In genomic region chr19:5475069-5475714, GRCm38 (mm10) we compare ENCODE assay signal across 8 mouse cellular contexts. TPM values are rescaled to one million over a fixed set of nuclear protein-coding genes. Genes with fewer than 3 reads are reported as not detected.
A peak's percentile ranks its signal among the peaks of the same experiment; 100 is the strongest.
DNase-seq lines count a peak whose midpoint lies in the region; ATAC-seq and TF ChIP-seq lines count a peak whose summit lies in the region.

No protein-coding gene starts in this region.

- peak overlapping the region; percentile 76 for H3K9ac ChIP-seq in lung, embryonic 14.5 days
- peak overlapping the region; percentile 76 for H3K9ac ChIP-seq in hindbrain, embryonic 12.5 days
- peak overlapping the region; percentile 76 for H3K9ac ChIP-seq in midbrain, embryonic 14.5 days (replicated peaks; ENCODE audit: low read length)

- intact Hi-C loops in left cerebral cortex, postnatal 4 days (cut with DNase I) = no loop called here

- no peaks in the 10 kb centered on the region for H3K9me3 ChIP-seq in lung, embryonic 14.5 days (ENCODE audit: low read depth, low read length)
- no peaks in the 10 kb centered on the region for H3K9me3 ChIP-seq in hindbrain, embryonic 12.5 days (replicated peaks)
- H3K9me3 ChIP-seq in midbrain, embryonic 14.5 days (ENCODE audit: control insufficient read depth, low read length) = no peaks in the 10 kb centered on the region

- H3K27me3 ChIP-seq in lung, embryonic 14.5 days (ENCODE audit: insufficient read depth, low read length) = peaks cover under 1% of the 10 kb centered on the region; the same call in 1 of the 2 replicates
- H3K27me3 ChIP-seq in hindbrain, embryonic 12.5 days = no peaks in the 10 kb centered on the region; the same call in 1 of the 2 replicates
- no peaks in the 10 kb centered on the region for H3K27me3 ChIP-seq in midbrain, embryonic 14.5 days (ENCODE audit: control insufficient read depth, insufficient read depth, low read length)

- peak; percentile 39 for DNase-seq in lung, embryonic 14.5 days
- DNase-seq in lung, adult 18-20 months = no peak
- peak; percentile 44 to 58 for DNase-seq in cerebellum, postnatal 36 days
- DNase-seq in midbrain, embryonic 14.5 days = no peak
- DNase-seq in urinary bladder, adult 2 months (ENCODE audit: low spot score) = no peak
- no peak for DNase-seq in left cerebral cortex, postnatal 4 days

- ATAC-seq in lung, embryonic 14.5 days (ENCODE audit: insufficient read depth) = peak; percentile 20; the same call in 1 of the 2 replicates
- 0 out of 2 replicates have a peak, but pooled peaks have one; percentile 4 for ATAC-seq in hindbrain, embryonic 12.5 days (ENCODE audit: low FRiP score)
- ATAC-seq in midbrain, embryonic 14.5 days (ENCODE audit: low FRiP score, low TSS enrichment) = 0 out of 2 replicates have a peak, but pooled peaks have one; percentile 3
- ATAC-seq in erythroid progenitor cell, adult 5-6 weeks (replicated peaks; ENCODE audit: low FRiP score, poor library complexity, severe bottlenecking) = no peak

- H3K36me3 ChIP-seq in lung, embryonic 14.5 days (ENCODE audit: insufficient read depth) = peaks cover 37% of the 10 kb centered on the region
- H3K36me3 ChIP-seq in hindbrain, embryonic 12.5 days = peaks cover 15% of the 10 kb centered on the region
- peaks cover 4% of the 10 kb centered on the region; the same call in 1 of the 2 replicates for H3K36me3 ChIP-seq in midbrain, embryonic 14.5 days (ENCODE audit: control insufficient read depth, insufficient read depth, low read length)

- peak overlapping the region; percentile 64 for H3K4me3 ChIP-seq in lung, embryonic 14.5 days (ENCODE audit: low read depth, low read length)
- H3K4me3 ChIP-seq in hindbrain, embryonic 12.5 days = peak overlapping the region; percentile 52
- H3K4me3 ChIP-seq in midbrain, embryonic 14.5 days (replicated peaks; ENCODE audit: low read depth, low read length) = peak overlapping the region; percentile 53

- peak overlapping the region; percentile 86 for H3K27ac ChIP-seq in lung, embryonic 14.5 days (ENCODE audit: low read depth)
- peak overlapping the region; percentile 62 for H3K27ac ChIP-seq in hindbrain, embryonic 12.5 days
- H3K27ac ChIP-seq in midbrain, embryonic 14.5 days (replicated peaks; ENCODE audit: low read depth, low read length) = peak overlapping the region; percentile 61

- 11% methylated on average over 13 of the region's 13 CpGs for WGBS in lung, embryonic 14.5 days
- WGBS in hindbrain, embryonic 12.5 days = 25% methylated on average over 13 of the region's 13 CpGs
- 17% methylated on average over 13 of the region's 13 CpGs for WGBS in midbrain, embryonic 14.5 days

- H3K4me1 ChIP-seq in lung, embryonic 14.5 days (ENCODE audit: insufficient read depth) = peaks cover 9% of the 10 kb centered on the region; the same call in 1 of the 2 replicates
- H3K4me1 ChIP-seq in hindbrain, embryonic 12.5 days = peaks cover 24% of the 10 kb centered on the region
- peaks cover 21% of the 10 kb centered on the region for H3K4me1 ChIP-seq in midbrain, embryonic 14.5 days (ENCODE audit: control insufficient read depth, insufficient read depth, low read length)

- no peak for TF ChIP-seq CTCF in lung, embryonic 14.5 days (IDR thresholded peaks at IDR 0.05; ENCODE audit: low read depth)

- peak overlapping the region; percentile 88 for H3K4me2 ChIP-seq in lung, embryonic 14.5 days
- peak overlapping the region; percentile 97 for H3K4me2 ChIP-seq in hindbrain, embryonic 12.5 days (replicated peaks)
- H3K4me2 ChIP-seq in midbrain, embryonic 14.5 days (ENCODE audit: low read length) = peak overlapping the region; percentile 95

RNA-seq across cellular contexts. Expression of gene Efemp2, which starts 1.4 kb away (rescaled TPM):
- 178 and 192 TPM in 2 replicates for polyA plus RNA-seq in lung, embryonic 14.5 days (2014; fragmentation: Nextera tagmentation; extraction: Ambion mirVana)
- polyA plus RNA-seq in hindbrain, embryonic 12.5 days (2016; fragmentation: Nextera tagmentation; extraction: Ambion mirVana) = 75.3 and 81.0 TPM in 2 replicates
- polyA plus RNA-seq in midbrain, embryonic 14.5 days (2014; fragmentation: Nextera tagmentation; extraction: Ambion mirVana) = 18.0 and 28.7 TPM in 2 replicates
- 77.3 and 86.8 TPM in 2 replicates for polyA plus RNA-seq in urinary bladder, adult 2 months (2012; rRNA removed)
- total RNA-seq in left cerebral cortex, postnatal 4 days (2021) = 10 to 100 TPM; 23.7 to 25.4 TPM
- 5.0 TPM in 1 of 2 replicates, not detected in the other for total RNA-seq in erythroid progenitor cell, adult 5-6 weeks (2015; ENCODE audit: low replicate concordance)
- not detected in 2 replicates for total RNA-seq in erythroid progenitor cell, adult 5-6 weeks (2017; ENCODE audit: low replicate concordance)

RNA-seq across cellular contexts. Expression of gene Ctsw, which starts 6.9 kb away (rescaled TPM):
- 1.0 and 1.8 TPM in 2 replicates for polyA plus RNA-seq in lung, embryonic 14.5 days (2014; fragmentation: Nextera tagmentation; extraction: Ambion mirVana)
- polyA plus RNA-seq in hindbrain, embryonic 12.5 days (2016; fragmentation: Nextera tagmentation; extraction: Ambion mirVana) = 3.7 and 4.3 TPM in 2 replicates
- 4.3 and 4.9 TPM in 2 replicates for polyA plus RNA-seq in midbrain, embryonic 14.5 days (2014; fragmentation: Nextera tagmentation; extraction: Ambion mirVana)
- 2.6 and 4.0 TPM in 2 replicates for polyA plus RNA-seq in urinary bladder, adult 2 months (2012; rRNA removed)
- total RNA-seq in left cerebral cortex, postnatal 4 days (2021) = 1 to 10 TPM; 1.3 to 2.1 TPM
- total RNA-seq in erythroid progenitor cell, adult 5-6 weeks (2015; ENCODE audit: low replicate concordance) = 6.3 TPM in 1 of 2 replicates, not detected in the other
- not detected in 2 replicates for total RNA-seq in erythroid progenitor cell, adult 5-6 weeks (2017; ENCODE audit: low replicate concordance)

RNA-seq across cellular contexts. Expression of gene Mus81, which starts 13.0 kb away (rescaled TPM):
- polyA plus RNA-seq in lung, embryonic 14.5 days (2014; fragmentation: Nextera tagmentation; extraction: Ambion mirVana) = 39.8 and 42.6 TPM in 2 replicates
- polyA plus RNA-seq in hindbrain, embryonic 12.5 days (2016; fragmentation: Nextera tagmentation; extraction: Ambion mirVana) = 43.3 and 45.4 TPM in 2 replicates
- polyA plus RNA-seq in midbrain, embryonic 14.5 days (2014; fragmentation: Nextera tagmentation; extraction: Ambion mirVana) = 43.4 and 49.3 TPM in 2 replicates
- 23.3 and 32.8 TPM in 2 replicates for polyA plus RNA-seq in urinary bladder, adult 2 months (2012; rRNA removed)
- total RNA-seq in left cerebral cortex, postnatal 4 days (2021) = 10 to 100 TPM; 40.2 to 43.7 TPM
- total RNA-seq in erythroid progenitor cell, adult 5-6 weeks (2015; ENCODE audit: low replicate concordance) = 2.5 and 59.5 TPM in 2 replicates
- 6.5 and 11.2 TPM in 2 replicates for total RNA-seq in erythroid progenitor cell, adult 5-6 weeks (2017; ENCODE audit: low replicate concordance)

RNA-seq across cellular contexts. Expression of gene Fibp, which starts 14.8 kb away (rescaled TPM):
- polyA plus RNA-seq in lung, embryonic 14.5 days (2014; fragmentation: Nextera tagmentation; extraction: Ambion mirVana) = 101 and 104 TPM in 2 replicates
- polyA plus RNA-seq in hindbrain, embryonic 12.5 days (2016; fragmentation: Nextera tagmentation; extraction: Ambion mirVana) = 133 and 144 TPM in 2 replicates
- 169 and 199 TPM in 2 replicates for polyA plus RNA-seq in midbrain, embryonic 14.5 days (2014; fragmentation: Nextera tagmentation; extraction: Ambion mirVana)
- 95.7 and 122 TPM in 2 replicates for polyA plus RNA-seq in urinary bladder, adult 2 months (2012; rRNA removed)
- 100 to 1,000 TPM; 124 to 139 TPM for total RNA-seq in left cerebral cortex, postnatal 4 days (2021)
- total RNA-seq in erythroid progenitor cell, adult 5-6 weeks (2015; ENCODE audit: low replicate concordance) = 11.5 and 21.8 TPM in 2 replicates
- 29.0 and 32.5 TPM in 2 replicates for total RNA-seq in erythroid progenitor cell, adult 5-6 weeks (2017; ENCODE audit: low replicate concordance)

RNA-seq across cellular contexts. Expression of gene Cfl1, which starts 15.1 kb away (rescaled TPM):
- 3,236 and 3,318 TPM in 2 replicates for polyA plus RNA-seq in lung, embryonic 14.5 days (2014; fragmentation: Nextera tagmentation; extraction: Ambion mirVana)
- 3,169 and 3,299 TPM in 2 replicates for polyA plus RNA-seq in hindbrain, embryonic 12.5 days (2016; fragmentation: Nextera tagmentation; extraction: Ambion mirVana)
- 4,021 and 4,124 TPM in 2 replicates for polyA plus RNA-seq in midbrain, embryonic 14.5 days (2014; fragmentation: Nextera tagmentation; extraction: Ambion mirVana)
- polyA plus RNA-seq in urinary bladder, adult 2 months (2012; rRNA removed) = 669 and 714 TPM in 2 replicates
- total RNA-seq in left cerebral cortex, postnatal 4 days (2021) = 1,000 to 10,000 TPM; 2,142 to 2,227 TPM
- 720 and 762 TPM in 2 replicates for total RNA-seq in erythroid progenitor cell, adult 5-6 weeks (2015; ENCODE audit: low replicate concordance)
- 460 and 469 TPM in 2 replicates for total RNA-seq in erythroid progenitor cell, adult 5-6 weeks (2017; ENCODE audit: low replicate concordance)

Comparison
In these comparisons a context has a peak if more than half of its experiments do, and no peak if none do; other contexts are left out.
1. DNase-seq: peak in lung, embryonic 14.5 days (single experiment) and cerebellum, postnatal 36 days (2 of 2); none in lung, adult 18-20 months (0 of 2), midbrain, embryonic 14.5 days (single experiment), urinary bladder, adult 2 months (single experiment) and left cerebral cortex, postnatal 4 days (single experiment).
2. Peak in every context shown above with its lines, with median percentiles within 50 percentile points of each other: H3K27ac ChIP-seq, H3K4me2 ChIP-seq, H3K4me3 ChIP-seq and H3K9ac ChIP-seq.